Mouse (Mus musculus) intestine, embryonic 15.5 days (tissue): ENCODE data around the gene Foxl1. TPM values are rescaled to one million over a fixed set of nuclear protein-coding genes. Genes with fewer than 3 reads are reported as not detected.

ENCODE experiments used
- ATAC-seq: fragments of 200-750 bp; cut with Nextera tagmentation; 2 replicates; pipeline ENCODE4 v1.8.0; 2017; ENCODE audit warnings: moderate TSS enrichment, moderate library complexity
- H3K27ac ChIP-seq: fragments of 300-500 bp; sonication (generic); 2 replicates; pipeline ENCODE4 v1.5.1; 2015; ENCODE audit warnings: mild to moderate bottlenecking, inconsistent platforms
- H3K27me3 ChIP-seq: fragments of 300-500 bp; sonication (generic); replicated peaks from 2 replicates; pipeline ENCODE4 v1.6.1; 2015; ENCODE audit warnings: inconsistent platforms
- H3K36me3 ChIP-seq: fragments of 300-500 bp; sonication (generic); 2 replicates; pipeline ENCODE4 v1.6.1; 2015; ENCODE audit warnings: inconsistent platforms
- H3K4me1 ChIP-seq: fragments of 300-500 bp; sonication (generic); replicated peaks from 2 replicates; pipeline ENCODE4 v1.6.1; 2015; ENCODE audit warnings: inconsistent platforms
- H3K4me2 ChIP-seq: fragments of 300-500 bp; sonication (generic); replicated peaks from 2 replicates; pipeline ENCODE4 v1.6.1; 2015; ENCODE audit warnings: mild to moderate bottlenecking, inconsistent platforms
- H3K4me3 ChIP-seq: fragments of 300-500 bp; sonication (generic); replicated peaks from 2 replicates; pipeline ENCODE4 v1.5.1; 2015; ENCODE audit warnings: inconsistent platforms
- H3K9ac ChIP-seq: fragments of 300-500 bp; sonication (generic); 2 replicates; pipeline ENCODE4 v1.6.1; 2015; ENCODE audit warnings: inconsistent platforms
- H3K9me3 ChIP-seq: fragments of 300-500 bp; sonication (generic); 2 replicates; pipeline ENCODE4 v1.6.1; 2016; ENCODE audit warnings: inconsistent platforms
- WGBS: fragments of 180-500 bp; shearing (Covaris S2); methylation state at CpG from one replicate; pipeline ENCODE4 v1.1.7; 2015; 5-methylcytosine and 5-hydroxymethylcytosine counted together
- polyA plus RNA-seq: library from polyadenylated mRNA; unstranded; fragments of >200 nt; fragmentation: Nextera tagmentation; extraction: Ambion mirVana; gene quantifications from 2 replicates; pipeline ENCODE4 v1.2.1, GENCODE M21; 2015

The Foxl1 gene
- polyA plus RNA-seq, result 9.0 and 9.3 TPM in 2 replicates

GRCm38 (mm10) chr8:121127756-121128375 is at the start of gene Foxl1:
Gene Foxl1, plus strand, starts transcription at chr8:121127940.
- H3K4me1 ChIP-seq, result peaks cover 27% of the 10 kb centered on the region
- H3K27me3 ChIP-seq, result peaks cover 81% of the 10 kb centered on the region
- H3K36me3 ChIP-seq, result no peaks in the 10 kb centered on the region
- H3K4me3 ChIP-seq, result peak within 1 kb of the TSS; percentile 43
- H3K9me3 ChIP-seq, result no peaks in the 10 kb centered on the region
- peak within 1 kb of the TSS; percentile 62 for H3K4me2 ChIP-seq
- H3K27ac ChIP-seq, result peak within 1 kb of the TSS; percentile 83
- H3K9ac ChIP-seq, result peak within 1 kb of the TSS; percentile 46
- ATAC-seq, result peak; percentile 24
- 2% methylated on average over 43 of the region's 43 CpGs for whole genome bisulfite sequencing

DNA sequence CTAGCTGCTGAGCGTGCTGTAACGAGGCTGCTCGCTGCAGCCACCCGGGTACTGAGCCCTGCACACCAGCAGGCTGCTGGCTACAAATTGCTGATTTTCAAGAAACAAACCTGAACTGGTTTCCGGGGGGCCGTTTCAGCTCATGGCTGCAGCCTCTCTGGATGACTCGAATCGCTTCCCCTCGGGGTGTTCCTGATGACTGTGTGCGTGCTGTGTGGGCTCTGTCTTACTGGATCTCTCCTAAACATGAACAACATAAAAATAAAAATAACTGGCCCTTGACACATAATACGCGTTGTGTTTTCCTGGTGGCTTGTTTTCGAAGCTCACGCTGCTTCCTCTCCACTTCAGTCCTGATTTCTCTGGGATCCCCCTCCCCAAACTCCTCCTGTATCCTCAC is 49.0 kb upstream of the Foxl1 start:
- ATAC-seq, result no peak
- Histone ChIP-seq H3K4me1 (peaks cover 2% of the 10 kb centered on the region), H3K4me3 (peak overlapping the region; percentile 68), H3K4me2 (peak overlapping the region; percentile 87), H3K27me3 (peaks cover 82% of the 10 kb centered on the region), H3K9me3 (no peaks in the 10 kb centered on the region), H3K9ac (peak overlapping the region; percentile 55), H3K36me3 (no peaks in the 10 kb centered on the region), H3K27ac (peak overlapping the region; percentile 98; the same call in 1 of the 2 replicates)
- WGBS, result 17% methylated on average over 14 of the region's 14 CpGs

GRCm38 (mm10) chr8:121079201-121079600 is 48.5 kb upstream of the Foxl1 start:
- Histone ChIP-seq H3K4me1 (no peaks in the 10 kb centered on the region), H3K4me2 (peak overlapping the region; percentile 87), H3K4me3 (peak overlapping the region; percentile 68), H3K9me3 (no peaks in the 10 kb centered on the region), H3K9ac (peak overlapping the region; percentile 55; the same call in 1 of the 2 replicates), H3K27me3 (peaks cover 82% of the 10 kb centered on the region), H3K27ac (peak overlapping the region; percentile 98), H3K36me3 (no peaks in the 10 kb centered on the region)
- ATAC-seq, result no peak
- WGBS, result 11% methylated on average over 7 of the region's 7 CpGs

DNA sequence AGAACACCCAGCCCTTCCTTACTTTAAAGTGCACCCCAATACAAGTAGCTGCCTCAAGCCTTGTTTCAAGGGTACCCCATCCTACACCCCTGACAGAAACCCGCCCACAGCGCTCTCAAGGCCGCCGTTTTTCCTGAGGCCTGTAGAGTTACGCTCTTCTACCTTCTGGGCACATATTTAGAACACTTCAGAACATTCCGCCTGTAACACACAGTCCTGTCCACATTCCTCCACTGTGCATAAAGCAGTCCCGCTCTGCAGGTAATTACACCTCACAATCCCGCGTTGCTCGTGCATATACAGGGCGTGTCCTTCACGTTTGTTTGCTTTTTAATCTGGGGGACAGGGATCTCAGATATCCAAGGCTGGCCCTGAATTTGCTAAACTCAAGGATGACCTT is 47.8 kb upstream of the Foxl1 start:
- no peak for ATAC-seq

DNA sequence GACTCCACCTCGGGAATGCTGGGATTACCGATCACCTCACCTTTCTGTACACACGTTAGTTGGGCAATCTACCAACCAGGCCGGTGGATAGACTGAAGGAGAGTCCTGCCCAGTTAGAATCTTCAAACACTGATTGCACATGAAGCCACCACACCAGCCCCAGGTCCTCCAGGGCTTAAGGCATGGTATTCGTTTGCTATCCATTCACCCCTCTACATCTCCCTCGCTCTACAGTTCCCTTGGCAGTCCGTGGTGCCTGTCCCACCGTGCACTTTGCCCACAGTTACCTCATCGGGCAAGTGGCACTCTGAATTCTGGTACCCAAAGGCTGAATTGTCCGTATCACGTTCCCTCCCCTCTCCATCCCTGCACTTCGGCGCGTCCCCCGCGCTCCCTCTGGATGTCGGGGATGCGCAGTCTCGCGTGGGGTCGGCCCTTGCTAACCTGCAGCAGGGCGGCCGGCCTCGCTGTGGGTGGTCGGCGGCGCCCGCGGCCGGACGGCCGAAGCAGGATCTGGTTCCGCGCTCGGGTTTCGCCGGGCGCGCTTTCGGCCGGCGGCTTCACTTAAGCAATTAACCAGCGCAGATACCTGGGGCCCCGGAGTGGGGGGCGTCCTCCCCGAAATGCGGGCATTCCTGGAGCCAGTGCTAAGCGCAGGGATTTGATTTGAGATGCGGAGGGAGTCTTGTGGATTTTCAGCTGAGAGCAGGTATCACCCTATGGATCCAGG is 47.2 kb upstream of the Foxl1 start:
- no peaks in the 10 kb centered on the region for H3K9me3 ChIP-seq
- H3K36me3 ChIP-seq, result no peaks in the 10 kb centered on the region
- H3K9ac ChIP-seq, result peak overlapping the region; percentile 76
- WGBS, result under 1% methylated on average over 49 of the region's 49 CpGs
- ATAC-seq, result no peak
- peak overlapping the region; percentile 87 for H3K4me2 ChIP-seq
- peak overlapping the region; percentile 68 for H3K4me3 ChIP-seq
- H3K27ac ChIP-seq, result peak overlapping the region; percentile 98
- peaks cover 87% of the 10 kb centered on the region for H3K27me3 ChIP-seq
- H3K4me1 ChIP-seq, result 0 out of 2 replicates have a peak, but pooled peaks cover 2% of the 10 kb centered on the region

More for the DNA sequence above, 47.8 kb upstream of the Foxl1 start:
- Histone ChIP-seq H3K27ac (peak overlapping the region; percentile 98), H3K9me3 (no peaks in the 10 kb centered on the region), H3K36me3 (no peaks in the 10 kb centered on the region), H3K4me2 (peak overlapping the region; percentile 87), H3K9ac (peak overlapping the region; percentile 76), H3K4me3 (peak overlapping the region; percentile 68), H3K27me3 (peaks cover 82% of the 10 kb centered on the region), H3K4me1 (0 out of 2 replicates have a peak, but pooled peaks cover 2% of the 10 kb centered on the region)
- WGBS, result 12% methylated on average over 12 of the region's 12 CpGs

GRCm38 (mm10) chr8:121081398-121081797 is 46.3 kb upstream of the Foxl1 start:
- peaks cover 90% of the 10 kb centered on the region for H3K27me3 ChIP-seq
- H3K4me3 ChIP-seq, result peak overlapping the region; percentile 68
- peak overlapping the region; percentile 98 for H3K27ac ChIP-seq
- no peak for ATAC-seq
- no peaks in the 10 kb centered on the region for H3K36me3 ChIP-seq
- H3K9ac ChIP-seq, result peak overlapping the region; percentile 76
- 6% methylated on average over 7 of the region's 7 CpGs for WGBS
- no peaks in the 10 kb centered on the region for H3K9me3 ChIP-seq
- H3K4me1 ChIP-seq, result 0 out of 2 replicates have a peak, but pooled peaks cover 2% of the 10 kb centered on the region
- H3K4me2 ChIP-seq, result peak overlapping the region; percentile 87

DNA sequence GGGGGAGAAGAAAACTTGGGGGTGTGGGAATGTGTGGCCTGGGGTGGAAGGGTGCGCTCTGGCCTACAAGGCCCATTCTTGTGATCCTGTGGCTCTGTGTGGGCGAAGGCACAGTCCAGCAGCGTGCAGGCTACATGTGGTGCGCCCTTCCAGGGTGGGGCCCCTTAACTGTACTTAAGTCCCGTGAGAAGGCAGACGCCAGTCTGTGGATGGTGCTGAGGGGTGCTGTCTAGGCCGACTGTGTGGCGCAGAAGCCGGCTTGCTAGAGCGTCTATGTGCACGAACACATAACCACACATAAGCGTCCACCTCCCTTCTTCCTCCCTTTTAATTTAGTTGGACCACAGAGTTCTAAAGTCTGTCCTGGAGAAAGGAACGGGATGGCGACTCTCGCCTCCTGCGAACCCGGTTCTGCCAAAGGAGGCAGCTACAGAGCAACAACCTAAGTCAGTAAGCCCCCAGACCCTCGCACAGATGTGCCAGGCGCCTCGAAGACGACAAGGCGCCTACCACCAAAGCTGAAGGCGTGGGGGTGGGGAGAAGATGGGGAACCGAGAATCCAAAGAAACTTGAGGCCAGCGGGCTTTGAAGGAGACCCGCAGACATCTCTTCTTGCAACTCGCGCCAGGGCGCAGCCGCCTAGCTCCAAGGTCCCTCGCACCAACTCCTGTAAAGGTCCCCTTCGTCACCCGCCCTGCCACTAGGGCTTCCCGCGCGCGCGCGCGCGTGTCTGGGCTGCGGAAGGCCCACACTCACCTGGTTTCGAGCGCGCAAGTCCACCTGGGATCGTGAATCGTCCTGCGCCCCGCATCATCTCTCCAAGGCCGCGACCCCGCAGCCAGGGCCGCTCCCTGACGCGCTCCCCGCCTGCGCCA is 45.3 kb upstream of the Foxl1 start:
- H3K27ac ChIP-seq, result peak overlapping the region; percentile 98
- H3K4me3 ChIP-seq, result peak overlapping the region; percentile 68
- 2% methylated on average over 57 of the region's 57 CpGs for WGBS
- no peak for ATAC-seq
- H3K9me3 ChIP-seq, result no peaks in the 10 kb centered on the region
- 0 out of 2 replicates have a peak, but pooled peaks cover 2% of the 10 kb centered on the region for H3K4me1 ChIP-seq
- H3K4me2 ChIP-seq, result peak overlapping the region; percentile 87
- H3K36me3 ChIP-seq, result no peaks in the 10 kb centered on the region
- H3K27me3 ChIP-seq, result peaks cover 88% of the 10 kb centered on the region
- peak overlapping the region; percentile 76 for H3K9ac ChIP-seq

- peak; percentile 79 for ATAC-seq
- no peaks in the 10 kb centered on the region for H3K36me3 ChIP-seq
- H3K27me3 ChIP-seq, result peaks cover 82% of the 10 kb centered on the region
- H3K4me1 ChIP-seq, result 0 out of 2 replicates have a peak, but pooled peaks cover 2% of the 10 kb centered on the region
- peak overlapping the region; percentile 87 for H3K4me2 ChIP-seq
- H3K27ac ChIP-seq, result peak overlapping the region; percentile 98
- WGBS, result under 1% methylated on average over 89 of the region's 89 CpGs
- peak overlapping the region; percentile 68 for H3K4me3 ChIP-seq
- H3K9me3 ChIP-seq, result no peaks in the 10 kb centered on the region
- peak overlapping the region; percentile 76 for H3K9ac ChIP-seq
Measured at GRCm38 (mm10) chr8:121083093-121083935, 44.4 kb upstream of the Foxl1 start.

- Histone ChIP-seq H3K36me3 (no peaks in the 10 kb centered on the region), H3K9me3 (no peaks in the 10 kb centered on the region), H3K4me2 (peak overlapping the region; percentile 87), H3K4me1 (0 out of 2 replicates have a peak, but pooled peaks cover 2% of the 10 kb centered on the region), H3K27ac (peak overlapping the region; percentile 98), H3K4me3 (peak overlapping the region; percentile 68), H3K27me3 (peaks cover 80% of the 10 kb centered on the region), H3K9ac (peak overlapping the region; percentile 76)
- ATAC-seq, result peak; percentile 79
- WGBS, result 0% methylated on average over 20 of the region's 27 CpGs
Measured at GRCm38 (mm10) chr8:121083936-121084209, 43.9 kb upstream of the Foxl1 start.

DNA sequence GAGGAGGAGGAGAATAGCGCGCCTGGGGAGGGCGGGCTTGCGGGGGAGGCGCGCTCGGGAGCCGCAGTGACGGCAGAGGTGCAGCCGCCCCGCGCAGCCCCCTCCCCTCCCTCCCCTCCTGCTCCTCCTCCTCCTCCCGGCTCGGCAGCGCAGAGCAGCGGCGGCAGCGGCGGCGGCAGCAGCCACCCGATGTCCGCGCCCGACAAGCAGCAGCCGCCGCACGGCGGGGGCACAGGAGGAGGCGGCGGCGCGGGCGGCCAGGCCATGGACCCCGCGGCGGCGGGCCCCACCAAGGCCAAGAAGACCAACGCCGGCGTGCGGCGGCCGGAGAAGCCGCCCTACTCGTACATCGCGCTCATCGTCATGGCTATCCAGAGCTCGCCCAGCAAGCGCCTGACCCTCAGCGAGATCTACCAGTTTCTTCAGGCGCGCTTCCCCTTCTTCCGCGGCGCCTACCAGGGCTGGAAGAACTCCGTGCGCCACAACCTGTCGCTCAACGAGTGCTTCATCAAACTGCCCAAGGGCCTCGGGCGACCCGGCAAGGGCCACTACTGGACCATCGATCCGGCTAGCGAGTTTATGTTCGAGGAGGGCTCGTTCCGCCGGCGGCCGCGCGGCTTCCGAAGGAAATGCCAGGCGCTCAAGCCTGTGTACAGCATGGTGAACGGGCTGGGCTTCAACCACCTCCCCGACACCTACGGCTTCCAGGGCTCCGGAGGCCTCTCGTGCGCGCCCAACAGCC is 43.4 kb upstream of the Foxl1 start, which contains the start of gene Foxf1:
TSS of gene Foxf1 (plus strand) at position 177 of the 742 bp plus-strand sequence.
- H3K27ac ChIP-seq, result peak within 1 kb of the TSS; percentile 98
- H3K27me3 ChIP-seq, result peaks cover 80% of the 10 kb centered on the region
- WGBS, result under 1% methylated on average over 71 of the region's 83 CpGs
- H3K9ac ChIP-seq, result peak within 1 kb of the TSS; percentile 81
- H3K4me2 ChIP-seq, result peak within 1 kb of the TSS; percentile 87
- no peaks in the 10 kb centered on the region for H3K36me3 ChIP-seq
- peak; percentile 76 for ATAC-seq
- no peaks in the 10 kb centered on the region for H3K9me3 ChIP-seq
- peak within 1 kb of the TSS; percentile 68 for H3K4me3 ChIP-seq
- H3K4me1 ChIP-seq, result 0 out of 2 replicates have a peak, but pooled peaks cover 2% of the 10 kb centered on the region
